Mouse (Mus musculus): ENCODE data around the gene Plxna4. TPM values are rescaled to one million over a fixed set of nuclear protein-coding genes. Genes with fewer than 3 reads are reported as not detected.

The Plxna4 gene
- polyA plus RNA-seq, 1 experiment from 2014 or later, result 2.3 TPM

DNA sequence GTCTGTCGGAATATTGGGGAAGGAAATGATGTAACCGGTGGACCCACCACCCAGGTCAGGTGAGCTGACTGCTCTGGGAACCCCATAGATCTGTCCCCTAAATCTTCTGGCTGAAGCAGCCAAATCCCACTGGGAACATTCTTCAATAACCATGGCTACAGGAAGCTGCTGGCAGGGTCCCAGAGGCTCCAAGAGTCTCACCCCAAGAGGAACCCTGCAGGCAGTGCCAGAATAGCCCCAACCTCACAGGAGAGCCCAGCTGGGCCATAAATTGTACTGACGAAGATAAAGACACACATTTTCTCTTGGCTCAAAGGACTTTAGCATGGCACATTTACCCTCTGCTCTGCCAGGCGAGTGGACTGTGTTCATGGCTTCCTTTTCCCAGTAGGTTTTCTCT lies 232.4 kb downstream of the Plxna4 start:
- Histone ChIP-seq H3K9ac (no peak overlapping the region), H3K9me3 (no peaks in the 10 kb centered on the region), H3K27ac (no peak overlapping the region), H3K27me3 (replicated peaks) (no peaks in the 10 kb centered on the region), H3K36me3 (no peaks in the 10 kb centered on the region), H3K4me2 (replicated peaks) (no peak overlapping the region), H3K4me3 (replicated peaks) (no peak overlapping the region), H3K4me1 (replicated peaks) (no peaks in the 10 kb centered on the region)
- 73% methylated on average over 4 of the region's 4 CpGs for WGBS
- ATAC-seq, result no peak

DNA sequence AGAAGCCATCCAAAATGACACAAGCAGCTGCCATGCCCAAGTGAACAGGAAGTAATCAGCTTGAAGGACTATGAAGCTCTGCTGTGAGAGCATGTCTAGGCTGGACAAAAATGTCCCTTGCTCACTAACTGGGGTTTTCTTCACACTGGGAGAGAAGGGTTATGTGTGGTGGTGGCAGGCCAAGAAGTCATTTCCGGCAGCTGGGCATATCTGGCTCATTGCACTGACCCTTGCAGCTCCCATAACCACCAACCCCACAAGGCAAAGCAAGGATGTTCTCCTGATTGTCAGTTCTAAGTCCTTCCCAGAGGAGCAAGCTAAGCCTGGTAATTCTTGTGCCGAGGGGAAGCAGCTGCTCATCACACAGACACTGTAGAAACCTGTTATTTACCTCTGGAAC lies 239.0 kb downstream of the Plxna4 start:
- Histone ChIP-seq H3K4me3 (replicated peaks) (no peak overlapping the region), H3K4me2 (replicated peaks) (no peak overlapping the region), H3K4me1 (replicated peaks) (0 out of 2 replicates have a peak, but pooled peaks cover 2% of the 10 kb centered on the region), H3K27me3 (replicated peaks) (no peaks in the 10 kb centered on the region), H3K36me3 (no peaks in the 10 kb centered on the region), H3K9me3 (no peaks in the 10 kb centered on the region), H3K27ac (no peak overlapping the region), H3K9ac (no peak overlapping the region)
- WGBS, result 63% methylated on average over 2 of the region's 2 CpGs
- ATAC-seq, result no peak

- no peak for ATAC-seq
- Histone ChIP-seq H3K4me3 (replicated peaks) (no peak overlapping the region), H3K36me3 (no peaks in the 10 kb centered on the region), H3K9ac (no peak overlapping the region), H3K4me1 (replicated peaks) (0 out of 2 replicates have a peak, but pooled peaks cover 2% of the 10 kb centered on the region), H3K27ac (no peak overlapping the region), H3K9me3 (no peaks in the 10 kb centered on the region), H3K27me3 (replicated peaks) (no peaks in the 10 kb centered on the region), H3K4me2 (replicated peaks) (no peak overlapping the region)
- WGBS, result 37% methylated on average over 6 of the region's 6 CpGs
Measured at GRCm38 (mm10) chr6:32348126-32348525, 239.9 kb downstream of the Plxna4 start.

- Histone ChIP-seq H3K4me3 (replicated peaks) (no peak overlapping the region), H3K36me3 (no peaks in the 10 kb centered on the region), H3K27ac (no peak overlapping the region), H3K4me1 (replicated peaks) (0 out of 2 replicates have a peak, but pooled peaks cover 2% of the 10 kb centered on the region), H3K9me3 (no peaks in the 10 kb centered on the region), H3K9ac (no peak overlapping the region), H3K27me3 (replicated peaks) (no peaks in the 10 kb centered on the region), H3K4me2 (replicated peaks) (no peak overlapping the region)
- ATAC-seq, result no peak
- 83% methylated on average over 2 of the region's 2 CpGs for WGBS
Measured at GRCm38 (mm10) chr6:32346015-32346414, 242.0 kb downstream of the Plxna4 start.

- H3K9ac ChIP-seq, result no peak overlapping the region
- 83% methylated on average over 8 of the region's 8 CpGs for WGBS
- no peaks in the 10 kb centered on the region for H3K36me3 ChIP-seq
- H3K9me3 ChIP-seq, result no peaks in the 10 kb centered on the region
- no peaks in the 10 kb centered on the region for H3K27me3 ChIP-seq (replicated peaks)
- no peak for ATAC-seq
- no peaks in the 10 kb centered on the region for H3K4me1 ChIP-seq (replicated peaks)
- H3K27ac ChIP-seq, result no peak overlapping the region
- H3K4me3 ChIP-seq (replicated peaks), result no peak overlapping the region
- no peak overlapping the region for H3K4me2 ChIP-seq (replicated peaks)
Measured at GRCm38 (mm10) chr6:32342727-32343126, 245.3 kb downstream of the Plxna4 start.

- no peak overlapping the region for H3K4me2 ChIP-seq (replicated peaks)
- no peak overlapping the region for H3K27ac ChIP-seq
- no peaks in the 10 kb centered on the region for H3K27me3 ChIP-seq (replicated peaks)
- H3K9me3 ChIP-seq, result no peaks in the 10 kb centered on the region
- H3K4me3 ChIP-seq (replicated peaks), result no peak overlapping the region
- H3K36me3 ChIP-seq, result no peaks in the 10 kb centered on the region
- WGBS, result 83% methylated on average over 6 of the region's 6 CpGs
- no peak overlapping the region for H3K9ac ChIP-seq
- no peak for ATAC-seq
- no peaks in the 10 kb centered on the region for H3K4me1 ChIP-seq (replicated peaks)
Measured at GRCm38 (mm10) chr6:32342272-32342671, 245.7 kb downstream of the Plxna4 start.

GRCm38 (mm10) chr6:32338416-32338943 lies 249.5 kb downstream of the Plxna4 start:
- H3K4me3 ChIP-seq (replicated peaks), result no peak overlapping the region

DNA sequence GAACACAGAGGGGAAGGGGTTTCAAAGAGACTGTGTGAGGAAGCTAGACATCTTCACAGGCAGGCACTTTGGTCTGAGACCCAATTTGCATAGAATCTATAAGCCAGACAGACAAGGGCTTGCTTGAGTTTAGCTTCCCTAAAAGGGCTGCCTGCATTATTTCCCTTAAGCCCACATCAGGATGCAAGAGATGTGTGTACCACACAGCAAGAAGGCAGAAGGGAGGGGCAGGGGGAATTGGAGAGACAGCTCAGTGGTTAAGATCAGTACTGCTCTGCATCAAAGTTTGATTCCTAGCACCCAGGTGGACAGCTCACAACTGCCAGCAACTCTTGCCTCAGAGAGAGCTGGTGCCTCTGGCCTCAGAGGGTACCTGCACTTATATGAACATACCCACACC lies 256.7 kb downstream of the Plxna4 start:
- Histone ChIP-seq H3K4me2 (replicated peaks) (no peak overlapping the region), H3K27me3 (replicated peaks) (no peaks in the 10 kb centered on the region; the same call in 1 of the 2 replicates), H3K4me1 (replicated peaks) (no peaks in the 10 kb centered on the region), H3K36me3 (no peaks in the 10 kb centered on the region), H3K9ac (no peak overlapping the region), H3K27ac (no peak overlapping the region), H3K9me3 (no peaks in the 10 kb centered on the region), H3K4me3 (replicated peaks) (no peak overlapping the region)
- no peak for ATAC-seq

More at GRCm38 (mm10) chr6:32338416-32338943, 249.5 kb downstream of the Plxna4 start:
- Histone ChIP-seq H3K4me1 (replicated peaks) (no peaks in the 10 kb centered on the region), H3K4me2 (replicated peaks) (no peak overlapping the region), H3K27ac (no peak overlapping the region), H3K36me3 (no peaks in the 10 kb centered on the region), H3K9me3 (no peaks in the 10 kb centered on the region), H3K9ac (no peak overlapping the region), H3K27me3 (replicated peaks) (no peaks in the 10 kb centered on the region)
- ATAC-seq, result no peak
- WGBS, result 40% methylated on average over 8 of the region's 8 CpGs

DNA sequence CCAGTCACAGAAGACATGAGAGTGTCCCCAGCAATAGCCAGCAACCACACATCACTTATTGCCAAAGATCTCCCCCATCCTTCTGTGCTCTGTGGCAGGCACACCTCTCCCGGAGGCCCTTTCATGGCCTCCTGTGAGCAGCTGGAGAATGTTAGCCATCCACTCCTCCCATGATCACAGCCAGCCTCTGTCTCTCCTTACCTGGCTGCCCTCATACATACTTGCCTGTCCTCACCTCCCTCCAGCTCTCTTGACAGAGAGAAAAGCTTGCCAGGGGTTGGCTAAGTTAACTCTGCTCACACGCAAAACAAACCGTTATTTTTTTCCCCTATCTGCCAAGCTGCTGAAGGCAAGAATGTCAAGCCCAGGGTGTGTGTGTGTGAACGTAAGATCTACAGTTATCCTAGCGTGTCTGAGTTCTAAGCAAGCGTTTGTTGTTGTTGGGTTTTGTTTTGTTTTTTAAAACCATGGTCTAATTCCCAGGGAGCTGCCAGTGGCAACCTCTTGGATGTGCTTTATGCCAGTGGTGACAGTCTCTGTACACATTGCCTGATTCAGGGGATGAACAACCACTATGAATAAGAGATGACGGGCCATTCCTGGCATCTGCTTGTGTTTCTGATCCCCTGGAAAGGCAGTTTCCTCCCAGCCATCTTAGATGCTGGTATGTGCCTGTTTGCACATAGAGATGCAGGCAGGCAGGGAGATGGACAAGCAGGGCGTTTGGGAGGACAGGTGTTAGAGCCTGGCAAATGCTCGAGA lies 257.8 kb downstream of the Plxna4 start:
- no peaks in the 10 kb centered on the region; the same call in 1 of the 2 replicates for H3K27me3 ChIP-seq (replicated peaks)
- no peak overlapping the region for H3K27ac ChIP-seq
- ATAC-seq, result no peak
- no peak overlapping the region for H3K4me2 ChIP-seq (replicated peaks)
- no peak overlapping the region for H3K4me3 ChIP-seq (replicated peaks)
- 67% methylated on average over 9 of the region's 9 CpGs for WGBS
- no peaks in the 10 kb centered on the region for H3K36me3 ChIP-seq
- no peaks in the 10 kb centered on the region for H3K4me1 ChIP-seq (replicated peaks)
- no peaks in the 10 kb centered on the region for H3K9me3 ChIP-seq
- H3K9ac ChIP-seq, result no peak overlapping the region

GRCm38 (mm10) chr6:32328028-32328427 lies 260.0 kb downstream of the Plxna4 start:
- H3K4me3 ChIP-seq (replicated peaks), result no peak overlapping the region
- no peak overlapping the region for H3K27ac ChIP-seq
- H3K36me3 ChIP-seq, result no peaks in the 10 kb centered on the region
- H3K27me3 ChIP-seq (replicated peaks), result no peaks in the 10 kb centered on the region; the same call in 1 of the 2 replicates
- H3K9me3 ChIP-seq, result no peaks in the 10 kb centered on the region
- no peak overlapping the region for H3K4me2 ChIP-seq (replicated peaks)
- H3K4me1 ChIP-seq (replicated peaks), result no peaks in the 10 kb centered on the region
- no peak overlapping the region for H3K9ac ChIP-seq
- peak; percentile 55; the same call in 1 of the 2 replicates for ATAC-seq
- 2% methylated on average over 8 of the region's 8 CpGs for WGBS

DNA sequence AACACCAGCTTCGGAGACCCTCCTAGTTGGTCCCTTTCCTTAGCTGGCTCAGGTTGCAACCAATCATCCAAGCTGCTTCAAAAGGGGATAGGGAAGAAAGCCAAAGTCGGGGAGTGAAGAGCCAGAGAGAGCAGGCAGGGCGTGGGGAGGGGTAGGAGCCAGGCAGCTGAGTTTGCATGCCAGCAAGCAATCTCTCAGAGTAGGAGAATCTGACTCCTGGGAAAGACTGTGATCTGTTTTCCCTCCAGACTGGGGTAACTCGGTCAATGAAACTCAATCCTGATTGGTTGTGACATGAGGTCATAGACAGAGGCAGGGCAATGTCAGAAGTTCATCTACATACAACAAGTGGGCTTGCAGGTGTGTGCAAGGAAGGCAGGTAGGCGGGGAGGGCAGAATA lies 260.8 kb downstream of the Plxna4 start:
- no peaks in the 10 kb centered on the region for H3K36me3 ChIP-seq
- ATAC-seq, result no peak

GRCm38 (mm10) chr6:32326406-32326805 lies 261.6 kb downstream of the Plxna4 start:
- no peaks in the 10 kb centered on the region for H3K9me3 ChIP-seq
- no peaks in the 10 kb centered on the region; the same call in 1 of the 2 replicates for H3K27me3 ChIP-seq (replicated peaks)
- no peak for ATAC-seq
- no peaks in the 10 kb centered on the region for H3K36me3 ChIP-seq
- H3K4me1 ChIP-seq (replicated peaks), result no peaks in the 10 kb centered on the region
- no peak overlapping the region for H3K4me3 ChIP-seq (replicated peaks)
- no peak overlapping the region for H3K9ac ChIP-seq
- 88% methylated on average over 5 of the region's 5 CpGs for WGBS
- H3K27ac ChIP-seq, result no peak overlapping the region
- no peak overlapping the region for H3K4me2 ChIP-seq (replicated peaks)

More for the DNA sequence above, 260.8 kb downstream of the Plxna4 start:
- Histone ChIP-seq H3K27ac (no peak overlapping the region), H3K9ac (no peak overlapping the region), H3K27me3 (replicated peaks) (no peaks in the 10 kb centered on the region; the same call in 1 of the 2 replicates), H3K4me1 (replicated peaks) (no peaks in the 10 kb centered on the region), H3K4me2 (replicated peaks) (no peak overlapping the region), H3K4me3 (replicated peaks) (no peak overlapping the region), H3K9me3 (no peaks in the 10 kb centered on the region)
- 25% methylated on average over 5 of the region's 5 CpGs for WGBS

- 71% methylated on average over 7 of the region's 7 CpGs for WGBS
- H3K9me3 ChIP-seq, result no peaks in the 10 kb centered on the region
Measured at GRCm38 (mm10) chr6:32325851-32326250, 262.1 kb downstream of the Plxna4 start.

More at GRCm38 (mm10) chr6:32325851-32326250, 262.1 kb downstream of the Plxna4 start:
- Histone ChIP-seq H3K4me3 (replicated peaks) (no peak overlapping the region), H3K4me1 (replicated peaks) (no peaks in the 10 kb centered on the region), H3K4me2 (replicated peaks) (no peak overlapping the region), H3K27me3 (replicated peaks) (no peaks in the 10 kb centered on the region; the same call in 1 of the 2 replicates), H3K36me3 (no peaks in the 10 kb centered on the region), H3K27ac (no peak overlapping the region), H3K9ac (no peak overlapping the region)
- ATAC-seq, result no peak

All from intestine, embryonic 15.5 days (tissue).